Mouse (Mus musculus) frontal cortex, postnatal 14 days (tissue): ENCODE data around the gene Fam174b.

Experiments used
- DNase-seq, 2 experiments: peaks; one replicate each; pipeline ENCODE4 v3.0.0; 2022; ENCODE audit warnings: low spot score in 2 of 2

The Fam174b gene

DNA sequence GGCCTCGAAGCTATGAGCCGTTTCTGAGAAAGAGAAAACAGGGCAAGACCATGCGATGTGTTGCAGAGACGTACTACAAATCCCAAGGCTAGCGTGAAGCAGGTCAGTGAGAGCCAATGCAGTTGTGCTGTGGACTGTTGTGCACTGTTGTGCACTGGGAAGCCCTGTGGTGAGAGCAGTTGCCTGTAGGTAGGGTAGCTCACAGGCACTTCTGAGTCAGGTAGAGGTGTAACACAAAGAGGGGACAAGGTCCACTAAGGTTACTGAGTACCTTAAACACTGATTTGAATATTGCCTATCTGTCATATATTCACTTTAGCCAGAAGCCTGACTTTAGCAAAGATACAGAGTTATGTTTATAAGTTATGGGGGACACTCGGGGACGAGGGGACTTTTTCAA, 74.4 kb downstream of the Fam174b start:
- no peak for DNase-seq

DNA sequence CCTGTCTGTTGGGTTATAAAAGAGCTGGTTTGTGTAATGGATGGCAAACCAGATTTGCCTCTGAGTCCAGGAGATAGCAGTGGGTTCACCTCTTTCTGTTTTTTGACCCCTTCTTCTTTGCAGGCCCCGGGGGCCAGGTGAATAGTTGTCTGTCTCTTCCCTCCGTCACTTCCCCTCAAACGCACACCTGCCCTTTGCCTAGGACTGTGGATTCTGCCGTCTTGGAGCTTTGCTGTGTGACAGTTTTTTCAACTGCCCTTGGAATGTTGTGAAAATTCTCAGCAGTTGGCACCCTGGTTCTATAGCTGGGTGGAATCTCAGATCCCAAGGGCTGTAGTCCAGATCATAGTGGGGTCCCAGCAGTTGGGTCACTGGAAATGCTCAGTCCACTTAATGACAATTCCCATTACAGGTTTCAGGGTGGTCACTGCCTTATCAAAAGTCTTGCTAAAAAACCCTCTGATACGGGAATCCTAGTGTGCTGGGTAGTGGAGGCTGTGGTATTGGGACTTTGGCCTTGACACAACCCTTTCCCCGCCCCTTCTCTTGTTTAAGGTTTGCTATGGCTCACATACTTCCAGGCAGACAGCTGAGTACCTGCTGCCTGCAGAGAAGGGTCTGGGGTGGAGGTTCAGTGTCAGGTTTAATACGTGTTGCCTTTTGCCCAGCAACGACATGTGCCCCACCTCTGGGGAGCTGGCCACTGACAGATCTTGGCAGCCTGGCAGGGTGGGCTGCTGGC, 76.3 kb downstream of the Fam174b start:
- no peak for DNase-seq

DNA sequence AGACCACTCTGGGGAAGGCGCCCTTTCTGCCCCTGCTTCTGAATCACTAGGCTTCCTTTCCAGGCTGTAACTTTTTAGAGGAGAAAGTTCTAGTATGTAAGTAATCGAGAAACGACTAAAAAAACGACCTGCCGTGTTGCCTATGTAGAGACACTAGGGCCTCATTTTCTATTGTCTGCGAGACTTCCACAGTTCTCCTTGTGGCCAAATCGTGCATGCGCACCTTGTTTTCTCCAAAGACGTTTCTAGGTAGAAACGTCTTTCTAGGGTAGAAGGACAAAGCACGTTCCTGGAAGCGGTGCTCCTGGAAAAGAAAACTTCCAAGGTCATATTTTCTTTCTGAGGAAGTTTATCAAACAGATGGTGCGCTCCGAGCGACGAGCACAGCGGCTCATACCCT, 79.3 kb downstream of the Fam174b start:
- DNase-seq: no peak
